Mouse (Mus musculus) C2C12 (cell line): ENCODE measurements around the gene Dock3. TPM values are rescaled to one million over a fixed set of nuclear protein-coding genes. Genes with fewer than 3 reads are reported as not detected.

ENCODE experiments used
- H3K27me3 ChIP-seq: one replicate; pipeline ENCODE4 v1.6.1; 2011; ENCODE audit not compliant: control insufficient read depth, insufficient read depth, insufficient read length
- H3K36me3 ChIP-seq: one replicate; pipeline ENCODE4 v1.6.1; 2011; ENCODE audit not compliant: control insufficient read depth, insufficient read depth
- H3K4me3 ChIP-seq: one replicate; pipeline ENCODE4 v1.5.1; 2011; ENCODE audit warnings: mild to moderate bottlenecking, control low read depth; ENCODE audit not compliant: poor library complexity, insufficient read depth, severe bottlenecking
- H3K79me2 ChIP-seq: one replicate; pipeline ENCODE4 v1.6.1; 2011; ENCODE audit not compliant: control insufficient read depth, insufficient read depth
- H3K79me3 ChIP-seq: one replicate; pipeline ENCODE4 v1.6.1; 2011; ENCODE audit warnings: low read depth, control low read depth
- H3ac ChIP-seq: one replicate; pipeline ENCODE3; 2011; ENCODE audit warnings: low read depth; ENCODE audit not compliant: control insufficient read depth, insufficient read length
- CEBPB ChIP-seq: IDR thresholded peaks from one replicate; pipeline ENCODE4 v1.6.1; 2011; ENCODE audit warnings: low read depth, mild to moderate bottlenecking, control low read depth, moderate library complexity
- CTCF ChIP-seq: IDR thresholded peaks from one replicate; pipeline ENCODE4 v1.5.1; 2011; ENCODE audit not compliant: control insufficient read depth, insufficient read depth, insufficient read length
- FOSL1 ChIP-seq: IDR thresholded peaks from one replicate; pipeline ENCODE4 v1.8.0; 2011; ENCODE audit warnings: mild to moderate bottlenecking, low read length; ENCODE audit not compliant: poor library complexity, insufficient read depth, severe bottlenecking
- MAX ChIP-seq: IDR thresholded peaks from one replicate; pipeline ENCODE4 v1.6.1; 2011; ENCODE audit warnings: mild to moderate bottlenecking, control low read depth
- MYOD1 ChIP-seq: IDR thresholded peaks from one replicate; pipeline ENCODE4 v1.6.1; 2011; ENCODE audit warnings: low read depth; ENCODE audit not compliant: control insufficient read depth, insufficient read length
- MYOG ChIP-seq: IDR thresholded peaks from one replicate; pipeline ENCODE4 v1.6.1; 2011; ENCODE audit not compliant: control insufficient read depth, insufficient read length; ENCODE audit errors: extremely low read depth
- USF1 ChIP-seq: IDR thresholded peaks from one replicate; pipeline ENCODE4 v1.6.1; 2011; ENCODE audit warnings: low read depth, mild to moderate bottlenecking, control low read depth, moderate library complexity
- polyA plus RNA-seq: library from polyadenylated mRNA; unstranded; fragments of >200 nt; fragmentation: generic; extraction: Trizol; gene quantifications from one replicate; pipeline ENCODE4 v1.2.1, GENCODE M21; 2012; ENCODE audit warnings: missing spikeins

The Dock3 gene
- polyA plus RNA-seq, 1 experiment, result 0.26 TPM

- Histone ChIP-seq H3ac (no peak overlapping the region), H3K27me3 (no peaks in the 10 kb centered on the region), H3K36me3 (no peaks in the 10 kb centered on the region), H3K79me2 (no peaks in the 10 kb centered on the region), H3K79me3 (no peaks in the 10 kb centered on the region), H3K4me3 (no peak overlapping the region)
- TF ChIP-seq FOSL1 (no peak), MYOD1 (no peak), USF1 (no peak), CTCF (no peak), CEBPB (no peak), MYOG (no peak), MAX (no peak)
Measured at GRCm38 (mm10) chr9:107262375-107262774, 30.7 kb upstream of the Dock3 start.

DNA sequence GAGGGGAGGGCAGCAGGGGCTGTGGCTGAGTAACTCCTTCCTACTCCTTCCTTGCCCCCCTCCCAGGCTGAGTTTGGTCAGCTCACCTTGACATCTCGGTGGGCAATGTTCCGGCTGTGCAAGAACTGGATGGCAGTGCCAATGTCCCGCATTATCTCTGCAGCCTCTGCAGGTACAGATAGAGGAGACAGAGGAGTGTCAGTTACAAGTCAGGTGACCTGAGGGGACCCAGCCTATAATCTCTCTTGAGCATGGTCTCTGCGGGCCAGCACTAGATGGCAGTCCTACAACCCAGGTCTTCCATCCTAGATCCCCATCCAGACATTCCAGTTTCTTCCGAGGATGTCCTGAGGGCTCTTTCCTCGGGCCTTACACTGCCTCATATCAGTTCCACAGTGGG lies 30.1 kb upstream of the Dock3 start:
- no peaks in the 10 kb centered on the region for H3K79me2 ChIP-seq
- no peak overlapping the region for H3K4me3 ChIP-seq
- H3ac ChIP-seq, result no peak overlapping the region
- no peaks in the 10 kb centered on the region for H3K27me3 ChIP-seq
- no peak for TF ChIP-seq CEBPB
- no peak for TF ChIP-seq CTCF
- no peaks in the 10 kb centered on the region for H3K79me3 ChIP-seq
- no peaks in the 10 kb centered on the region for H3K36me3 ChIP-seq

- Histone ChIP-seq H3ac (no peak overlapping the region), H3K36me3 (no peaks in the 10 kb centered on the region), H3K79me2 (no peaks in the 10 kb centered on the region), H3K4me3 (no peak overlapping the region), H3K79me3 (no peaks in the 10 kb centered on the region), H3K27me3 (no peaks in the 10 kb centered on the region)
- TF ChIP-seq CTCF, result no peak
- TF ChIP-seq FOSL1, result no peak
- TF ChIP-seq USF1, result no peak
- no peak for TF ChIP-seq MYOG
Measured at GRCm38 (mm10) chr9:107260836-107261235, 29.1 kb upstream of the Dock3 start.

DNA sequence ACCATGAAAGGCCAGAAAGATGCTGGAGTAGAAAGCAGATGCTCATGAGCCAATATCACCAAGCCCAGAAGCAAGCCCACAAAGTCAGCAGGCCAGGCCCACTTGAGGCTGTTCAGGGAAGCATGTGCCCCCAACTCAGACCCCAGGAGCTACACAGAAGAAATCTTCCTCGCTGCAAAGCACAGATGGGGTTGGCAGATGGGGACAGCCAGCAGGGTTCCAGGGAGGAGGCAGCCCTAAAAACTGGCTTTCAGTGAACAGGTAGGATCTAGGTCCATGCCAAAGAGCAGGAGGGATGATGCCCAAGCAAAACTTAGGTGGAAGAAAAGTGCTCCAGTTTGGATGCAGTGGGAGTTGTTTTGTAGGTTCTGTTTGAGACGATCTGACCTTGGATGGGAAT lies 28.7 kb upstream of the Dock3 start:
- H3K79me3 ChIP-seq, result no peaks in the 10 kb centered on the region
- no peak overlapping the region for H3ac ChIP-seq
- H3K27me3 ChIP-seq, result no peaks in the 10 kb centered on the region
- no peaks in the 10 kb centered on the region for H3K79me2 ChIP-seq
- no peaks in the 10 kb centered on the region for H3K36me3 ChIP-seq
- H3K4me3 ChIP-seq, result no peak overlapping the region
- TF ChIP-seq MAX (no peak), MYOD1 (no peak), USF1 (no peak), FOSL1 (no peak), MYOG (no peak), CTCF (no peak), CEBPB (no peak)

DNA sequence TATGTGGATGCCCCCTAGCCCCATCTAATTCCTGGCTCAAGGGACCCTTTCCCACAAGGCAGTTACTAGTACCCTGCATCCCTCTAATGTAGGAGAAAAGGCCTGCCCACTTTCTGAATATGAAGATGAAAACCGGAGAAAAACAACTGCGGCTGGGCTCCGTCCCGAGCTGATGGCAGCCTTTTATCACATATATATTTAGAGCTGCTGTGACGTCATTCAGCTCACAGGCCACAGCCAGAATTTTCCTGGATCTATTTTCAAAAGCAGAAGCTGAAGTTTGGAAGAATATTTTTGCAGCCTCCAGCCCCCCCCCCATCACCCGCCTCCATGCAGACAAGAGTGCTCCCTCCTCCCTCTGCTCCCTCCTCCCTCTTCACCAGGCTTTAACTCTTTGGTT lies 27.9 kb upstream of the Dock3 start:
- no peaks in the 10 kb centered on the region for H3K36me3 ChIP-seq
- H3K79me3 ChIP-seq, result no peaks in the 10 kb centered on the region
- TF ChIP-seq MYOG (no peak), USF1 (no peak), MAX (no peak), CEBPB (no peak), FOSL1 (no peak), MYOD1 (no peak), CTCF (no peak)

DNA sequence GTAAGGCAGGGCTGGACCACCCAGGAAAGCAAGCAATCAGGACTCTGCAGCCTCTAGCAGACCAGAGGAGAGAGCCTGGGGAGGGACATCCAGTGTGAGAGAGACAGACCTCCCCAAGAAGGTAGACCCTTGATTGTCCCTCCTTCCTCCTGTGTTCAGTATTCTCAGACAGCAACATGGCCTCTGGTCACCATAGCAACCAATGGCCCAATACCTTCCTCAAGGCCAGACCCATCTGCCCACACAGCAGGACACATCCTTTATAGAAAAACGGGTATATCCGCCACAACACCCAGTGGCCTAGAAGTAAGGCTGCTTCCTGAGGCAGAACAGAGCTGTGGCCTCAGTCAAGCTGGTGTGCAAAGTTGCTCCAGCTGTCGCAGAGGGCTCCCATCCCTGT lies 23.9 kb upstream of the Dock3 start:
- TF ChIP-seq USF1, result no peak
- no peak for TF ChIP-seq MYOD1
- no peak for TF ChIP-seq MAX
- TF ChIP-seq MYOG, result no peak
- TF ChIP-seq CEBPB, result no peak
- TF ChIP-seq CTCF, result no peak
- no peaks in the 10 kb centered on the region for H3K79me3 ChIP-seq
- no peak overlapping the region for H3ac ChIP-seq
- H3K27me3 ChIP-seq, result no peaks in the 10 kb centered on the region
- H3K36me3 ChIP-seq, result no peaks in the 10 kb centered on the region
- no peaks in the 10 kb centered on the region for H3K79me2 ChIP-seq
- no peak overlapping the region for H3K4me3 ChIP-seq

More for the DNA sequence above, 27.9 kb upstream of the Dock3 start:
- H3K27me3 ChIP-seq, result no peaks in the 10 kb centered on the region
- no peak overlapping the region for H3K4me3 ChIP-seq
- H3ac ChIP-seq, result no peak overlapping the region
- no peaks in the 10 kb centered on the region for H3K79me2 ChIP-seq
